In genomic region chr11:17853246-17853804, GRCm38 (mm10) we compare ENCODE assay signal across 15 mouse cellular contexts.
"Had no signal": no experiment of that assay in that cellular context is flagged by ENCODE, and none has a peak within 500 bp of the region (broad histone marks: within the 10 kb centered on the region; RNA-seq: fewer than 3 reads in every experiment).

No protein-coding gene starts in this region.

- H3K9me3 ChIP-seq: limb, embryonic 13.5 days; midbrain, embryonic 13.5 days; neural tube, embryonic 15.5 days had no signal

- H3K36me3 ChIP-seq: limb, embryonic 13.5 days; midbrain, embryonic 13.5 days; neural tube, embryonic 15.5 days had no signal

- H3K4me3 ChIP-seq: limb, embryonic 13.5 days; midbrain, embryonic 13.5 days; myocyte; neural tube, embryonic 15.5 days had no signal

- H3K27ac ChIP-seq: kidney, postnatal 0 days; limb, embryonic 13.5 days; liver, embryonic 14.5 days; midbrain, embryonic 13.5 days; neural tube, embryonic 15.5 days; stomach, postnatal 0 days had no signal

- H3K4me1 ChIP-seq: limb, embryonic 13.5 days; neural tube, embryonic 15.5 days had no signal

- DNase-seq: kidney, postnatal 36 days; layer of hippocampus, adult 9-11 months; layer of hippocampus, postnatal 36 days; left cerebral cortex, postnatal 4 days; lung, adult 18-20 months; right cerebral cortex, adult 18-20 months; right cerebral cortex, postnatal 25 days; thymus, postnatal 14 days had no signal

- ATAC-seq: midbrain, embryonic 13.5 days had no signal

- H3K9ac ChIP-seq: limb, embryonic 13.5 days; liver, embryonic 14.5 days; midbrain, embryonic 13.5 days; neural tube, embryonic 15.5 days had no signal
